Mouse (Mus musculus) B cell, adult 2 months (primary cell): Measurements from ENCODE around the gene Ntrk2.

Source experiments
- DNase-seq, 2 experiments: peaks; one replicate each; pipeline ENCODE4 v3.0.0; 2022

The Ntrk2 gene

DNA sequence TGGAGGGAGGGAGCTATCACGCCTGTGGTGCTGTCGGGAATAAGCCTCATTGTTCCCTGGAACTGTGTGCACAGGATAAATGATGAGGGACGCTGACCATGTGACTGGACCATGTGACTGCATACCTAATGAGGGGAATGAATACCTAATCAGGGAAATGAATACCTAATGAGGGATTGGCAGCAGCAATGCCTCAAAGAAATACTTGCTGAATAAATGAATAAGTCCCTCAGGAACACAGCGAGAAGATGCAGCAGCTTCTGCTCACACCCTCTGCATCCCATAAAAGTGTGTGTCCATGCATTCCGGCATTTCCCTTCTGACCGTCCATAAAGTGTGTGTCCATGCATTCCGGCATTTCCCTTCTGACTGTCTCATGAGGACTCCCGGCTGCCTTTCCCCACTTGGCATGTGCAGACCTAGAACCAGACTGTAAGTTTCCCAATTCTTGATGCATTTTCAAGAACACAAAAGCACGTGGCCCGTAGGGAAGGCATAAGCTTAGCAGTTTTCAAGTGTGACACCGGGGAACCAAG lies 338.0 kb downstream of the Ntrk2 start:
- no peak for DNase-seq

DNA sequence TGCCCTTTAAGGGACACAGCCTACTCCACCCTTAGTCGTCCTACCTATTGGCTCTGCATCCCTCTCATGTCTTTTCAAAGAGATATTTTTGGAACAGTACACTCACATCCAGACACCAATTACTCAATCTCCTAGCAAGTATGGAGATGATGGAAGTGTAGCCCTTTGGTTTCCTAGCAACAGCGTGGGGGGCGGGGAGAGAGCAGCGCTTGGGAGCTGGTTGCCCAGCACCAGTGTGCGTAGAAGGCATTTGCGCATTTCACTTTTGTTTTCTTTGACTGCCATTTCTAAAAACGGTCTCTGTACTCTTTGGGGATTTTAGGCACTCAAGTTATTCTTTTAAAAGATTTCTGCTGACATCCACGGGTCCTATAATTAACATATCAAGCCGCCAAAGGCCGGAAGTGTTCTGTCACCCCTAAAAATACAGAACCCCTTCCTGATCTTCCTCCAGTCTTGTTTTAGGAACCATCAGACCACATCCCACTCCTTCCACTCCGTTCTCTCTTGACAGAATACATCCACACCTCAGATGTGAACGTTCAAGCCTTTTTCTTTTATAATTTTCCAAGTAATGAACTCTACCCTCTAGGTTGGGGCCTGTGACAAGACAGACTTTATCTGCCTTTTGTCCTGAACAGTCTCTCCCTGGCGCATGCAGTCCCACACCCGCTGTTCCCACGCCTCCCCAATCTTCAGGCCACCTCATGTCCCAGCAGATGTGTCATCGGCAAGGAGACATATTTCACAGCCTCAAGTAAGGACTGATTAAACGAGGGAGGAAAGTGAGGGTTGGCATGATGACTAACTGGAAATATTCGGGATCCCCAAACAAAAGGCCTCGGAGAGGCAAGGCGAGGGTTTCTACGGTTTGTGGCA lies 339.5 kb downstream of the Ntrk2 start:
- DNase-seq: no peak

DNA sequence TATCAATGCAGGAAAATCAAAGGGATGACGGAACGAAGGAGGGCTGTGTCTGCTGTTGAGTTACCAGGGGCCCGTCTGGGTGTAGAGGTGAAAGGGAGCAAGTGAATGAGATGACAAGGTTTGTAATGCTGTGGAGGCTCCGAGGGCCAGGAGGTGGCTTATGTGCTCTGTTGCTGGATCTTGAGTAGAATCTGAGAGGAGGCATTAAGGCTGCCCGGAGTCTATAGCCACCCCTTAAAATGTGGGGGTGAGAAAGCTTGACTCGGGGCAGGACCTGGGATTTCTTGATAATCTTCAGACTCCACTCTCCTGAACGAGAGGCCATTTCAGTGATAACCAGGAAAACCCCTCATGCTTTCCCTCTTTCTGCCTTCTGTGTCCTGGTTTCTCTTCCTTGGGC lies 340.2 kb downstream of the Ntrk2 start:
- DNase-seq: no peak

DNA sequence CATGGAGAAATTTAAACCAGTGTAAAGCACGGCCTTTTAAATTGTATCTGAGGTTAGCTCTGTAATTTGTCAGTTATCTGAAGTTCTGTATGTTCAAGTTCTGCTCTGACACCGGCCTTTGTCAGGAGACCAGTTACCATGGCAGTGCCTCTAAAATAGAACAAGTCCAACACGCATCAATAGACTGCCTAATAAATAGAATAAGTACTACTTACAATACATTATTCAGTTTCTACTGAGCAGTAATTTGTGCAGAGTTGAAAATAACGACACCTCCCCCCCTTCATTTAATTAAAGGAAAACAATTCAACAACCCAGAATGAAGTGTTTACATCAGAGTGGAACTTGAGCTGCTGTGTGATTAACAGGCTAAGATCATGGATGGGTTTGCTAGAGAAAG lies 341.6 kb downstream of the Ntrk2 start:
- DNase-seq: no peak

DNA sequence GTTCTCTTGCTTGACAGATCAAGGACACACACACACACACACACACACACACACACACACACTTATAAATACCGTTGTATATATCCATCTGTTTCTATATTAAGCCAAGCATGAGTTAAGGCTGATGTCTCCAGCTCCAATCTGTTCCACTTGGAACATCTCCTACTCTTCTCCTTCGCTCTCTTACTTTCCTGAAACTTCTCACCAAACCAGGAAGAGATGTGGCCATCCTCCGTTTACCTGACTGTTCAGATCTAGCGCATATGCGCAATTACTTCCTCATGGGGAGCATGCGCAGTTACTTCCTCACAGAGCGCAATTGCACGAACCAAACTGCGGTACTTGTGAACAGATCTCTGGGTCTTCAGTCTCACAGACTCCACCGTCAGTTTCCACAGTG lies 342.4 kb downstream of the Ntrk2 start:
- DNase-seq: no peak

DNA sequence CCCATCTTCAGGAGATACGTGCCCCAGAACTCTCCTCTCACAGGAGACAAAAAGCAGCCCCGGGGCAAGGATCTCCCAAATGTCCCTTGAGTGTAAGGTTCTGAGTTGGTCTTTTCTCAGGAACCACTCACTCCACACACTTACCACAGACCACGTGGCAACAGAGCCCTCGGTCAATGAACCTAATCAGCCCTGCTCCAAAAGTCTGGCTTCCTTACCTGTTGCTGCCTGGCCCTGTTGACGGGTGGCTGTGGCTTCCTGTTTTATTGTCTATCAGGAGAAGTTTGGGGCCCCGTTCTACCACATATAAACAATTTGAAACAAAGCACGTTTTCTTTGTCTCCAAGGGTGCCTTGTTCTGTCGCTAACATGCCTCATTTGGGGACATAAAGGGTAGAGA lies 357.6 kb downstream of the Ntrk2 start:
- DNase-seq: no peak

DNA sequence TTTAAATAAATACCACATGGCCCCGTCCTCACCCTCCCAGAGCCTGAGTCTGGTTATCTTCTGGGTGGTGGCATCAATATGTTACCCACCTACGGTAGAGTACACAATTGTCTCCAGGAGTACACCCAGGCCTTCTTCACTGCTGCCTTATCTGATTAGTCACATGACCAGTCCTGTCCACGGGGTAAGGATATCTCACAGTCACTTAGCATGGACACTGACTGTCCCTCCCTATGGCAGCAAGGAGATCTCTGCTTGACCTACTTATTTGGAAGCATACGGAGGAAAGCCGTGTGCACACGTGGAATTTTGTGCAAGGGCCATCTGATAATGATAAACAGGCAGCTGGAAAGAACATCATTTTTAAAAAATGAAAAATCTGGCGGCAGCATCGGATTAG lies 367.5 kb downstream of the Ntrk2 start:
- DNase-seq: no peak

DNA sequence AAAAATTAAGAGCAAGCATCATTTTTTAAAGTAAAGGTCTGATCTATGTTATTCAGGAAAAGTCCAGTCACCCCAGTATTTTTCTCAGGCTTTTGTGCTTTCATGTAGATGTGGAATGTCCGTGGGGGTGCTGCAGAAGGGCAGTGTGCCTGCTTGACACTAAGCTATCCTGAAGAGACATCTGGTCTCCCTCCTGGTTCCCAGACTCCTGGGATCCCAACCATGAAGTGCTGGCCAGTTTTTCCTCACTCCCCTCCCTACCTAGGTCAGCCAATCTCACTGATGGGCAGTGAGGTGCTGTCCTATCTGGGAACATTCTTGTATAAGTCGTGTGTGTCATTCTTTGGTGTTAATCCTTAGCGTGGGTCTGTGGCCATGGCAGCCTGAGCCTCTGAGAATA lies 369.7 kb downstream of the Ntrk2 start:
- no peak for DNase-seq

DNA sequence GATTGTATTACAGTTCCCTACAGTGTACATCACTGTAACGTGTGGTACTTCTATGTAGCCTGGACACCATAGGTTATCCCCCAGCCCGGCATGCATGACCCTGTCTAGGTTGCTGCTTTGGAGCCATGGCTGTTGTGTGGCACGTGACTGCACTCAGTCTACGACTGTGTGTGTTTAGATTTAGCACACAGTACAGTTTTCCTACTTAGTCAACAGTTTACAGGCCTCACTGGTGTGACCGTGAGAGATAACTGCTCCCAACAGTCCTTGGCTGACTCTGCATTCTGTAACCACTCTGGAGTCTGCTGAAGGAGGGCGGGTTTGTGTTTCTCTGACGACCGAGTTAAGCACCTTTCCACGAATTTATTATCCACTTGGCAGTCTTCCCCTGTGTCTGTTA lies 370.1 kb downstream of the Ntrk2 start:
- DNase-seq: no peak

DNA sequence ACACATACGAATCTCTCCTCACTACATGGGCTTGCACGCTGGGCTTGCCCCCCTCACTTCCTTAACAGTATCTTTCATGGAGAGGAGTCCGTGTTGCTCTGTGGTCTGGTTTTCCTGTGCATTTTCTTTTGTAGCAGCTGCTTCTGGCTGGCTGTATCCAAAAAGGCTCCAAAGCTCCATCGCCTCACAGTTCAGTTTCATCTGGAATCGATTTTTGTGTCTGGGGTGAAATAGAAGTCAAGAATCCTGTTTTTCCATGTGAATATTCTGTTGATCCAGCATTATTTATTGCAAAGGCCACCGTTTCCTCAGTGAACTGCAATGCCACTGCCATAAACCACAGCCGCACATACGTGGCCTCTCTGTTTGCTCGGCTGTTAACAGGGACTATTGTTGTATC lies 370.6 kb downstream of the Ntrk2 start:
- DNase-seq: no peak

DNA sequence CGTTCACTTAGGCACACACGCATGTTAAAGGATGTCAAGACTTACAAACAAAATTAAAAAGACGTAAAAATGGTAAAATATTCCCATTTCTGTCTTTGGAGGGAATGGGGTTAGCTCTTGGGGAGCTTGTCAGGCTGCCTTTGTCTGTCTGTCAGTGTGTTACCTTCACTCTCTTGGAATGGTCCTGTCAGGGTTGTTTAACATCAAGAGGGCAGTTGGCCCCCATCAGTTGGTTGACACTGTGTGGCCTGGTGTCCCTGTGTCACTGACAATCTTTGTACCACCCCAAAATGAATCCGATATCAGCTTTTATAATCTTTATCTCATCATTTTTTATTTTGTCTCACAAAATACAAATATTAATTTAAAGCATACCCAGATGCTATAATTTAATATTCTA lies 373.6 kb downstream of the Ntrk2 start:
- no peak for DNase-seq

DNA sequence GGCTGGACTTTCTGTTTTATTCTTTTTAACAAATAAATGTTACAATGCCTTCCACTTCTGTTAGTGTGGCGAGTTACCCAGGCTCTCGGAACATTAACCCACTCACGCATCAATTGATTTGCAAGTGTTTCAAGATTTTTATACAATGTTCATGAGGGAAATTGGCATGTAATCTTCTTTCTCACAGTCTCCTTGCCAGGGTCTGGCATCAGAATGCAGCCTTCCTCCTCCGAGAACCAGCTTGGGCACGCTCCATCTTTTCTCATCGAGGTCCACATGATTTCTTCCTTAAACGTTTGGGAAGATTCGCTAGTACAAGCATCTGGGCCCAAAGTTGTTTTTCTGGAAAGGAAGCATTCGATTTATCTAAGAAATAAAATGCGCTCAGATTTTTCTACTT lies 374.4 kb downstream of the Ntrk2 start:
- DNase-seq: no peak

DNA sequence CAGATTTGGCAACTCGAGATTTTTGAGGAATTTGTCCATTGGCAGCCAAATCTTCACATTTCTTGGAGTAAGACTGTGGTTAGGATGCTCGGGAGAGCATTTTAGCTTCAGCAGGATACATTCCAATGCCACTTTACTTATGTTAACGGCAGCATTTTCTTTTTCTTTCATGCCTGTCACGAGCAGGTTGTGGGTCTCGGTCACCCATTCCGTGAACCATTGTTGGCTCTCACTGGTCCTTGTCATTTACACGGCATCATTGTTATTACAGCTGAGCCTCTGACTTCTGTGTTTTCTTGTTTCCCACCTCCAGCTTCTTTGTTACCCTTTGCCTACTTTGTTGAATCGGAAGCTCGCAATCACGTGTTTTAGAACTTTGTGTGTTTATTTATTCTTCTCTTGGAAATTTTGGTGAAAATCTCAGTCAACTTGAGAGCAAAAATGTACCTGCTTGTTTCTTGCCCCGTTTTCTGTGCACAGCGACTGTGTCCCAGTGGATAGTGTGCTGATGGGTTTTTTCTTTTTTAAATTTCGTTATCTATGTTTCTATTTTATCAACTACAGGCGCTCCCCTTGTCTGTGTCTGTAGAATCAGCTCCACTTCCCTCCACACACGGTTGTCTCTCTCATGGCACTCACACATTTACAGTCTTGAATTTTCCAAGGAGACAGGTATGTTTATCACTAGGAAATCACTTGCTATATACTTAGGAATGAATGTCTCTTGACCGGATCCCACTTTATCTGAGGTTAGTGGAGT lies 375.0 kb downstream of the Ntrk2 start:
- no peak for DNase-seq

DNA sequence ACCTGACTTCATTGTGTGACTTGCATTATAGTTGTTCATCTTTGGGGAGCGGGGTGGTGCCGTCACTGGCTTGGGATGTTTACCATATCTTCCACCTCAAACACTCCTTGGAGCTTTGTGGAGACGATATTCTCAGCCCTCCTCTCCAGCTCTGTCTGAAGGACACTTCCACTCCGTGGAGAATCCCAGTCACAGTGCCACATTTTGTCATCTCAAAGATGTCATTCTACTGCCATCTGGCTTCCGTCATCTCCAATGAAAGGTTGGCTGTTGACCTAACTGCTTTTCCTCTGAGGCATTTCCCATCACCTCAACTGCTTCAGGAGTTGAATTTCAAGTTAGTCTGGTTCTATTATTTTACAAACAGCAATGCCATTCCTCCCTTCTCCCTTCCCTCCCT lies 376.3 kb downstream of the Ntrk2 start:
- no peak for DNase-seq
